Mouse (Mus musculus): ENCODE results near the gene Olfr1339.

Gene Olfr1339

DNA sequence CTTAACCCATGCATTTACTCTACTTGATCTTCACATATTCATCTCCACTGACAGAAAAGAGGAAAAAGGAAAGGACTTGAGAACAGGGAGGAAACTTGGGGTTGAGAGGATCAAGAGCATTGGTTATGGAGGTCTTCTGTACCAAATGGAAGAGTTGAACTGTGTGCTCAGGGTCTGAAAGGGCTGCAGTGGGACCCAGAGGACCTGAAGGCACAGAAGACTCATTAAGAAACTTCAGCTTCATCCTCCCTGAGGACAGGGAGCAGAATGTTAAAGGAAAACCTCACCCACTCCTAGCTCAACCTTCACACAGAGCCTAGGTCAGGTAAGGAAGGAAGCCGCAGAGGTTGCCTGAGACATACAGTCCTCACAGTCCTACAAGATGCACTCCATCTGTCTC, at the start of gene Olfr1339:
TSS of gene Olfr1339 (plus strand) at position 301 of the 400 bp plus-strand sequence.
- CTCF ChIA-PET: no interaction called here

DNA sequence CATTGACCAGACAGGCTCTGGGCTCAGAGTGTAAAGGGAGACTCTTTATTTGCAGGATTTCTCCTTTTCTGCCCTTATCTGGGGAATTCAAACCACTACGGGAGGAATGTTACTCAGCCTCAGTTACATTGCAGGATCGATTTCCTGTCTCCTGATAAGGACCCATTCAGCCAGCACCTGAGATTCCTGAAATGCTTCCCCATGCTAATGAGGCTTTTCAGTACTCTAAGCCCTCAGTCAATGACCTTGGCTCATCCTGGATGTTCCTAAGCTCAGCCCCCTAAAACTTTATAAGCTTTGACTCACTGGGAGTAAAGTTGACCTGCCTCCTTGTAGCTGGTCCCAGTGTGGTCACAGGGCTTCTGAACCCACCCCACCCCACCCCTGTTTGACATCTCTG, 44.9 kb upstream of the Olfr1339 start:
- CTCF ChIA-PET: no interaction called here

DNA sequence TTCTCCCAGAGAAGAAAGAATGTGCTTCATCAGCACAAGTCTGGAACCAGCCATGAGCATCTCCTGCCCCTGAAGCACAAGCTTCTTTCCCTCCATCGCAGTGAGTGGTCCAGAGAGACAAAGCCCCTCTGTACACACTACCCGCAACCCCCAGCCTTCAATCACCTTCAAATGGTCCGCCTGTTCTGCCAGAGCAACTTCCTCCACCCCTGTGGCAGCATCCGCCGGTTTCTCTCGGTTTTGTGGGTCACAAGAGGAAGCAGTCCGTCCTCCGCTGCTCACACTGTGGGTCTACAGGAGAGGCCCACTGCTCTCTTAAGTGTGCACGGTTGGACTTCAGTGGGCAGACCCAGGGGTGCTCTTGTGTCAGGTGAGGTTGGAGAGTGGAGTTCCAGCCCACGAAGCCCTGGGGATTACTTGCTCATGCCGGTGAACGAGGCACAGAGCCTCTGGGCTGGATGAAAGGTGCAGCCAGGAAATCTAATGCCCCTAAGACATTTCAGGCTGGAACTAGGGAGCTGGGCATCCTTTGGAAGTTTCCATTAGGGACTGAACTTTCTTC, 39.5 kb upstream of the Olfr1339 start, which contains the start of gene Olfr1342:
TSS of gene Olfr1342 (minus strand) at position 345 of the 562 bp plus-strand sequence.
- CTCF ChIA-PET: no interaction called here

DNA sequence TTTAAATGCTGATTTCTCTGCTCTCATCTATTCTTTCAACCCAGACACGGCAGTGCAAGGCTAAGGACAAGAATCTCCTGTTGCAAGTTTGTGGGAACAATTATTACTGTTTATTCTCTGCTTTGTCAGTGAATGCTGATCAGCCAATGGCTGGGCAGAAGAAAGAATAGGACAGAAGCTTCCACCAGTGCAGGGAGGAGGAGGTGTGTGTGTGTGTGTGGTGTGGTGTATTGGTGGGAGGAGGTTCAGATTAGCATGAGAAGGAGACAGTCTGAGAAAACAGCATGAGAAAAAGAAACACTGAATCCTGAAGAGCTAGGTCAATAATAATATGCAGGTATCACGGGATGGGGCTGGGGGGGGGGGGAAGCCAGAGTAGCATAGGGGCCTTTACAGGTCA, 38.2 kb upstream of the Olfr1339 start:
- CTCF ChIA-PET: no interaction called here

DNA sequence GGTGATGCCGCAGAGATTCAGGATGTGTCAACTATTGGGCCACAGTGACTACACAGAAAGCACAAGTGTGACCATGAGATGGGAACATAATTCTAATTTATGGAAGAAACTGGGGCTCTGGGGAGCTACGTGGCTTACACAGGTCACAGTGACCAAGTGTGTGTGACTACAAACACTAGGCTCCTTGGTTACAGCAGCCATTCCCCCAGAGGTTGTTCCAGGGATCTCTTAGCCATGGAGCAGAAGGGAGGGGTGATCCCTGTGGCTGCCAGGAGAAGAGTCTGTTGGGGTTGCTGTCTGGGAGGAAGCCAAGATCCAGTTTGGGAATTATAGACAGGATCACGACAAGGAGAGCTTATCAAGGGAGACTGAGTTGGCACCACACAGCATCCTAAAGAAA, 28.8 kb upstream of the Olfr1339 start, which contains the start of gene Olfr1341:
TSS of gene Olfr1341 (plus strand) at position 301 of the 400 bp plus-strand sequence.
- CTCF ChIA-PET: no interaction called here

DNA sequence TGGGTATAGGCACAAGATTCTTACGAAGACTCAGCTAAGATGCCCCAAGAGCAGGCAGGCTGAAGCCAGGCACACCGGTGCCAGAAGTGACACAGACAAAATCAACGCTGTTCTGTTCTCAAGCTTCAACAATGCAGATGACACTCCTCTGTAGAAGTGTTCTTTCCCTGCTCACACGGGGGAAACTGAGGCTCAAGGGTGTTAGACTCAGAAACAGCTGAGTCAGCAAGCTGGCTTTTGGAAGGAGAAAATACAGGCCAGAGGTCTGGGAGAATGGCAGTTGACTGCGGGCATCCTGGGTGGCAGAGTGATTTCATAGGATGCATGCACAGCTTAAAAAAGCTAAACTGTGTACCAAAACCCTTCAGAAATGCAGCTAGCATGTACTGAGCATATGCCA, 23.9 kb upstream of the Olfr1339 start:
- CTCF ChIA-PET: no interaction called here

DNA sequence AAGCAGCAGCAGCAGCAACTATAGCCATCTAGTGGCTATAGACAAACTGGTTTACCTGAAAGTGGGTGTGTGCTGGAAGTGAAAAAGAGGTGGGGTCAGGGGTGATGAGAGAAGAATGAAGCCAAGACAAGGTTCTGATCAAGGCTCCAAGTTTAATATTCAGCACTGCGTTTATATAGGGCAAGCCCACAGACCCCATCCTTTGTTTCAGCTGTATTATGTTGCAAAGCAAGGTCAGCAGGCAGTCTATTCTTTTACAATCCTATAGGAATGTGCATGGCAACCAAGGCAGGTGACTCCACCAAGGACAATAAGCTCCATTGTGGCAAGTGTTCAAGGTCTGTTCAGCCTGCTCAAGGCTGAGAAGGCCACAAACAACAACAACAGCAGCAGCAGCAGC, 20.3 kb upstream of the Olfr1339 start:
- CTCF ChIA-PET: no interaction called here

DNA sequence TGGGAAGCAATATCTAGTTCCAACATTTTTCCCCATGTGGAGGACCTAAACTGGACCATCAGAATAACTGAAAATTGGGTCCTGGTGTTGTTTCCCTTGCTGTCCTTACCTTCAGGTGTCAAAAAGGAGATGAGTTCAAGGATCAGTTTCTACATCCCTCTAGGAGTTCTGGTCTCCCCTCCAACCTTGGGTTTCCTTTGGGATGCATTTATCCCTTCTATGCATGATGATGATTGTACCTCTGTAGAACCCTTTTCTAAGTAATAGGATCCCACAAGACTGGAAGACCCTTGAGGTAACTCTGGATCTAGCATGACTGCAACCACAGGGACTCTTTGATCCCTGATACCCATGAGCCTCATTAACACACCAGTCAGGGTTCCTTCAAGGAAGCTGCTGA, 12.1 kb upstream of the Olfr1339 start, which contains the start of gene Olfr1340:
TSS of gene Olfr1340 (plus strand) at position 301 of the 400 bp plus-strand sequence.
- CTCF ChIA-PET: no interaction called here

DNA sequence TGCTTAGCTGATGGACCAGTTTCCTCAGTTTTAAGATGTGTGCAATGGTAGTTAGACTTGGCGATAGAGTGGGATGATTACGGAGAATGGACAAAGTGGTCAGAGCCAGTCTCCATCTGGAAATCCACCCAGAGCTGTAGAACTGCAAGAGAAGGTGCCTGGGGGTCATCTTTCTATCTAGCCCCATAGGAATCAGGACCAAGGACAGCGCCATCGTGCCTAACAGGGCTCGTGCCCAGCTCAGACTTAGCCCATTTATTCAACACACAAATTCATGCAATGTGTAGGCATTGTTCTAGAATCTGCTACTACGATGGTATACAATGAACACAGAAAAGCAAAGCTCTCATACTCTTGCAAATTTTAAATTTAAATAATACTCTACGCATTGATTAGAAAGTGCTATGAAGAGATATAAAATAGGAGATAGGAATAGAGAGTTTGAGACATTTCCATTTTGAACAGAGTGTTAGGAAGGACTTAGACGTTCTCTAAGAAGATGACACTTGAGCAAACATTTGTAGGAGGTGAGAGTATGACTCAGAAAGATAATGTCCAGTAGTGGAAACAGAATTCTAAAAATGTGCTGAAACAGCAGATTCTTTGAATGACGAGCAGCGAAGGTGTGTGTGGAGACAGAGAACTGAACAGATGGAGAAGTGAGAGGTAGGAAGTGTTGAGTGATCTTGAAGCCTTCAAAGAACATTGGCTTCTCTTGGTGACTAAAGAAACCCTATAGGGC, 10.1 kb upstream of the Olfr1339 start:
- CTCF ChIA-PET: no interaction called here

DNA sequence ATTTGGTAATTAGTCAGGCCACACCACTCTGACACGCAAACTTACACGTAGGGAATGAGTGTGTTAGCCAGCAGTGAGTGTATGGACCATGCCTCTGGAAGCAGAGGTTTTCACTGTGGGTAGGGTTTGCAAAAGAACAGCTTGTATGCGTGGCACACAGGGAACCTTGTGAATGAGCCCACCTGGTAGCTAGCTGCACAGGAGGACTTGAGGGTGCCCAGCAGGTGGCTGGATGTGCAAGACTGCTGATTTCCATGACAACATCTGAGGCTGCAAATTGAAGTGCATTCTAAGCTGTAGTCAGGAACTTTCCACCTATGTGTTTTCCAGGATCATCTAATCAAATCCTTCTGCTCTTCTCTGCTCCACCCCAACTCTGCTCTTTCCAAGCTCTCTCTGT, 7.6 kb downstream of the Olfr1339 start:
- CTCF ChIA-PET: no interaction called here

DNA sequence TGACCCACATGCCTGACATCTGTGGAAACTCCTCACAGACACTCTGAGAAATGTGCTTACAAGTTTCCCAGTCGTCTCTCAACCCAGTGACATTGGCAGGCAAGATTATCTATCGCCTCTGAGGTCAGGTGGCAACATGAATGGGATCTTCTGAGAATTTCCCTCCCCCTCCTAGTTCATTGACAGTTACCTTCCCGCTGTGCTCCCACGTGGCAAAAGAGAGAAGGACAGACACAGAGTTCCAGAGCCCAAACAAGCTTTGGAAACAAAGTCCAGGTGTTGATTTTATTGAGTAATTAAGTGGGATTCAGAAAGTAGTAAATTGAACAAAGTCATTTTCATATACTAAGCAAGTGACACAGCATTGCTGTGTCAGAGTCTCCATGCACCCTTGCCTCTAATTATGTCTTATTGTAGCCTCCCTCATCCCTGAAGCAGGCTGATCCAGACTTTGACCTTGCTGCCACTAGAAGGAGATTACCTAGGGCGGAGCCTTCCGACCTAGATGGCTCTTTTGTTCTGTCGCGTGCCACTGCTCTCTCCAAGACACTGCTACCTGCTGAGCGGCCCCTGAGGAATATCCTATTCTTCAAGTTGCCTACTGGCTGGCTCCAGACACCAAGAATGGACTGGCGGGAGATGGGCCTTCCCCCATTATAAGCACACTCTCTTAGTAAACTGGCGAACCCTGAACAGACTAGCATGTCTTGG, 9.2 kb downstream of the Olfr1339 start:
- CTCF ChIA-PET: no interaction called here

DNA sequence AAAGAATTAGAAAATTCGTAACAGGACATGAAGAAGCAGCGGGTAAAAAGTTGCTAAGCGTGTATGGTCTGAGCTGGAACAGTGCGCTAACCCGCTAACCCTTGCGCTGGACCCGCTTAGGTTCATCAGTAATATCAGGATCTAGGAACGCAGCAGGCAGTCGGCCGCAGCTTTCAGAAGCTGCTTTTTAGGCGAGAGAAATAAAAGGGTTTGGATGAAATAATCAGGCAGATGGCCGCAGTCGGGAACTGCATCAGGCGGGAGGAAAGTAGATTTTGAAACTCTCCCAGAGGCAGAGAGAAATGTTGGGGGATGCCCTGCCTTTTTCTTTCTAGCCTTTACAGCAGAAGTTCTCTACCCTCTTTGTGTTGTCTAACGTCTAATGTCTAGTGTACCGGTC, 9.9 kb downstream of the Olfr1339 start:
- CTCF ChIA-PET: no interaction called here

DNA sequence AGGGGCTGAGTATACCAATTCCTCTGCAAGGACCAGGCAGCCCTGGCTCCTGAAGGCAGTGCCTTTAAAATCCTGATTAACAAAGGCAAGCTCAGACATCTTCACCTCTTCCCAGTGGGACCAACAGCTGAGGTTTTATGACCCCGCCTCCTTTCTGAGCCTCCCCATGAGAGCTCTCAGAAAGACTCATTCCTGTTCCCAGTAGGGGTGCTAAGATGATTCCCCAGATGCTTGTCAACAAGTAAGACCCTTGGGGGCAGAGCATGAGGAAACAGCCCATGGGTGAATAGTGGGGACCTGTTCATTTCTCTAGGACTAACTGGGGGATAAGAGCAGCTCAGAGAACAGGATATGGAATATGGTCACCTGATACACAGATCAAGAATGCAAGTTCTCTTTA, 26.7 kb downstream of the Olfr1339 start, which contains the start of gene Olfr1338:
TSS of gene Olfr1338 (minus strand) at position 101 of the 400 bp plus-strand sequence.
- CTCF ChIA-PET: no interaction called here

DNA sequence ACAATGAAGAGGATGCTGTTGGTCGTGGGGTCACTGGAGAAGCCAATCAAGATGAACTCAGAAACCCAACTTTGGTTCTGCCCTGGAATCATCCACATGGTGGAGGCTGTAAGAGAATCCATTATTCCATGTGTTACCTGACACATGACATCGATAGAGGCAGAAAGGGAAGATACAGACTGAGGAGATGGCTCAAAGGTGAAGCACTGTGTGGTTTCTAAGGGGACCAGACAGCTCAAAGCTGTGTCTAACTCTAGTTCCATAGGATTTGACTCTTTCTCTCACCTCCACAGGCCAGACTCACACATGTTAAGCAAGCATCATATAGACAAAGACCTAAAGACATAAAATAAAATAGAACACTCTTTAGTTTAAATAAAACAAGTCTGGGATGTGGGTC, 50.5 kb downstream of the Olfr1339 start, which contains the start of gene Olfr1337:
TSS of gene Olfr1337 (minus strand) at position 101 of the 400 bp plus-strand sequence.
- CTCF ChIA-PET: no interaction called here

All from spleen, embryonic (tissue).